Mouse (Mus musculus): ENCODE measurements at regions not wholly inside any gene's neighbourhood (a gene's known extent, or its start where the extent isn't known, plus 50 kb on each side); places are given as distances from the start of the nearest gene placed in this dataset.

DNA sequence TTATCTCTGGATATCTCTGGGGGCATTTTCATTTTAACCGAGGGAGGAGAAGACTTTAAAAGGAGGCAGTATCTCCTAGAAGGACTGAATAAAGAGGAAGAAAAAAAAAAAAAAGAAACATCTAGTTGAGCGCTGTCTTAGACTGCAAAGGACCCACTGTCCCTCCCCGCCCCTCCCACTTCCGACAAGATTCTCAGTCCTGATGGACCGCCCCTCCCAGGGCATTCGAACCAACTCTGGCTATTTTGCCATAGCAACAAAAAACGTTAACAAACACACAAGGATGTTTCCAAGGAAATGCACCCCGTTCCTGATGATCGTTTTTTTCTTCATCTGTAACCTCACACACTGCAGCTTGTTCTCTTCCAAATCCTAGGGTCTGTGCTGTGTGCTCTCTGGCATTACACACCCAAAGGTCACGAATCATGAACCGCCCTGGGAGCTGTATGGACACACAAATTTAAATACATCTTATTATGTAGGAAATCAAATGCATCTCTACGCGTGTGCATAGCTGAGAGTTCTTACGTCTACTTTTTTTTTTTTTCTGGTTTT lies 75.8 kb downstream of the Rnd3 start:
- TF ChIP-seq POLR2A (IDR thresholded peaks at IDR 0.05; ENCODE audit: borderline replicate concordance, extremely low read depth, insufficient read depth, insufficient read length, poor library complexity, severe bottlenecking) (no peak), CTCF (IDR thresholded peaks at IDR 0.05; ENCODE audit: borderline replicate concordance, extremely low read depth, insufficient read depth, insufficient read length) (no peak)

Measured in brain, embryonic 14.5 days (tissue).